29 mouse cellular contexts compared by ENCODE assay signal in genomic region chr9:51168698-51169097, GRCm38 (mm10). TPM values are rescaled to one million over a fixed set of nuclear protein-coding genes. Genes with fewer than 3 reads are reported as not detected.
DNase-seq lines count a peak whose midpoint lies in the region; ATAC-seq and TF ChIP-seq lines count a peak whose summit lies in the region.
"Had no signal": no experiment of that assay in that cellular context is flagged by ENCODE, and none has a peak within 500 bp of the region (broad histone marks: within the 10 kb centered on the region; RNA-seq: fewer than 3 reads in every experiment).

No protein-coding gene starts in this region.

- peak; percentile 75 for ATAC-seq in stomach, embryonic 14.5 days (ENCODE audit: insufficient number of reproducible peaks, insufficient read depth, low FRiP score, low read depth)
- ATAC-seq: forebrain, embryonic 13.5 days; hindbrain, embryonic 16.5 days; midbrain, embryonic 16.5 days; Patski had no signal

- no peak overlapping the region for H3K4me3 ChIP-seq in stomach, embryonic 14.5 days (ENCODE audit: low read depth, low read length)
- no peak overlapping the region for H3K4me3 ChIP-seq in thymus, adult 2 months (ENCODE audit: control insufficient read depth, insufficient read depth, low read length)
- H3K4me3 ChIP-seq: embryonic facial prominence, embryonic 12.5 days; forebrain, embryonic 13.5 days; heart, embryonic 15.5 days; intestine, embryonic 15.5 days; liver, embryonic 13.5 days; midbrain, embryonic 10.5 days; myocyte had no signal

- no peak overlapping the region for H3K4me2 ChIP-seq in stomach, embryonic 14.5 days (replicated peaks; ENCODE audit: low read depth, low read length)
- H3K4me2 ChIP-seq: embryonic facial prominence, embryonic 12.5 days; forebrain, embryonic 13.5 days; heart, embryonic 15.5 days; intestine, embryonic 15.5 days; liver, embryonic 13.5 days had no signal

- DNase-seq in urinary bladder, postnatal 14 days (ENCODE audit: low spot score): peak; percentile 17
- DNase-seq in urinary bladder, postnatal 4 days (ENCODE audit: low spot score in 2 of 2): no peak
- peak; percentile 59 for DNase-seq in lung, postnatal 10 days
- DNase-seq in thymus, adult 2 months: no peak
- no peak for DNase-seq in thymus, postnatal 10 days (ENCODE audit: low spot score in 2 of 2)
- no peak for DNase-seq in layer of hippocampus, adult 8-10 months (ENCODE audit: low spot score in 2 of 2)
- DNase-seq: cerebellum, adult 11-12 months; layer of hippocampus, adult 9-11 months; liver, embryonic 13.5 days; right cerebral cortex, postnatal 4 days had no signal

- H3K27me3 ChIP-seq in stomach, embryonic 14.5 days (ENCODE audit: control insufficient read depth, insufficient read depth, low read length): no peaks in the 10 kb centered on the region
- H3K27me3 ChIP-seq in thymus, adult 2 months (ENCODE audit: control insufficient read depth, insufficient read depth, low read length): no peaks in the 10 kb centered on the region
- H3K27me3 ChIP-seq: CH12.LX; embryonic facial prominence, embryonic 12.5 days; forebrain, embryonic 13.5 days; heart, embryonic 15.5 days; intestine, embryonic 15.5 days; liver, embryonic 13.5 days; Patski had no signal

- H3K4me1 ChIP-seq in stomach, embryonic 14.5 days (ENCODE audit: control insufficient read depth, insufficient read depth, low read length): no peaks in the 10 kb centered on the region
- H3K4me1 ChIP-seq in thymus, adult 2 months (replicated peaks; ENCODE audit: control insufficient read depth, insufficient read depth, low read length): peaks cover 34% of the 10 kb centered on the region
- H3K4me1 ChIP-seq: forebrain, embryonic 13.5 days; heart, embryonic 15.5 days; intestine, embryonic 15.5 days; liver, embryonic 13.5 days had no signal

- H3K27ac ChIP-seq in stomach, embryonic 14.5 days (ENCODE audit: low read length): peak overlapping the region; percentile 83
- no peak overlapping the region for H3K27ac ChIP-seq in thymus, adult 2 months (ENCODE audit: control insufficient read depth, insufficient read depth, low read length)
- H3K27ac ChIP-seq: embryonic facial prominence, embryonic 12.5 days; forebrain, embryonic 13.5 days; intestine, embryonic 15.5 days; liver, embryonic 13.5 days; midbrain, embryonic 10.5 days had no signal

- no peak for TF ChIP-seq CTCF in thymus, adult 2 months (IDR thresholded peaks at IDR 0.05; ENCODE audit: borderline replicate concordance, control insufficient read depth, extremely low read depth, insufficient read depth, low read length, poor library complexity)

- TF ChIP-seq POLR2A in thymus, adult 2 months (IDR thresholded peaks at IDR 0.05; ENCODE audit: control insufficient read depth, extremely low read depth, insufficient read depth, low read length, poor library complexity): no peak

- WGBS in stomach, embryonic 14.5 days: 47% methylated on average over 5 of the region's 5 CpGs
- 97% methylated on average over 5 of the region's 5 CpGs for WGBS in thymus, adult 2 months

- no peak overlapping the region for H3K9ac ChIP-seq in stomach, embryonic 14.5 days (replicated peaks; ENCODE audit: low read depth, low read length)
- H3K9ac ChIP-seq: embryonic facial prominence, embryonic 12.5 days; forebrain, embryonic 13.5 days; heart, embryonic 15.5 days; intestine, embryonic 15.5 days; liver, embryonic 13.5 days had no signal

- no peaks in the 10 kb centered on the region for H3K9me3 ChIP-seq in stomach, embryonic 14.5 days (ENCODE audit: control insufficient read depth, low read depth, low read length)
- H3K9me3 ChIP-seq: embryonic facial prominence, embryonic 12.5 days; forebrain, embryonic 13.5 days; G1E; heart, embryonic 15.5 days; intestine, embryonic 15.5 days; liver, embryonic 13.5 days; midbrain, embryonic 10.5 days had no signal

- H3K36me3 ChIP-seq in stomach, embryonic 14.5 days (ENCODE audit: control insufficient read depth, insufficient read depth, low read length): no peaks in the 10 kb centered on the region
- no peaks in the 10 kb centered on the region for H3K36me3 ChIP-seq in thymus, adult 2 months (ENCODE audit: control insufficient read depth, insufficient read depth, low read length)
- H3K36me3 ChIP-seq: embryonic facial prominence, embryonic 12.5 days; G1E; heart, embryonic 15.5 days; intestine, embryonic 15.5 days; liver, embryonic 13.5 days; midbrain, embryonic 10.5 days had no signal

RNA-seq across cellular contexts. Expression of gene Gm32742, which starts 3.4 kb away (rescaled TPM):
- 0.06 and 0.10 TPM in 2 replicates for polyA plus RNA-seq in stomach, embryonic 14.5 days (2014; fragmentation: Nextera tagmentation; extraction: Ambion mirVana)
- 0.93 and 1.2 TPM in 2 replicates for polyA plus RNA-seq in thymus, adult 2 months (2012; rRNA removed)
- total RNA-seq in layer of hippocampus, adult 8-10 months (2022): under 1 TPM in 1 of 4 experiments, not detected in 3; 0.10 TPM
- total RNA-seq: adrenal gland, adult 18-20 months; adrenal gland, postnatal 4 days; gastrocnemius, adult 18-20 months; left cerebral cortex, adult 18-20 months; left cerebral cortex, postnatal 25 days had no signal
- polyA plus RNA-seq: forebrain, embryonic 13.5 days; kidney, embryonic 14.5 days; liver, embryonic 13.5 days; midbrain, embryonic 10.5 days; neural tube, embryonic 14.5 days had no signal

RNA-seq across cellular contexts. Expression of gene Pou2af1, which starts 44.8 kb away (rescaled TPM):
- 0.13 TPM in 1 of 2 replicates, not detected in the other for polyA plus RNA-seq in stomach, embryonic 14.5 days (2014; fragmentation: Nextera tagmentation; extraction: Ambion mirVana)
- polyA plus RNA-seq in thymus, adult 2 months (2012; rRNA removed): 15.0 and 18.5 TPM in 2 replicates
- total RNA-seq in layer of hippocampus, adult 8-10 months (2022): not detected
- total RNA-seq: left cerebral cortex, adult 18-20 months had no signal
- polyA plus RNA-seq: embryonic facial prominence, embryonic 12.5 days; G1E; kidney, embryonic 14.5 days; midbrain, embryonic 10.5 days; neural tube, embryonic 14.5 days; Patski had no signal

Comparison
In these comparisons a context has a peak if more than half of its experiments do, and no peak if none do; other contexts are left out.
1. DNase-seq: peak in urinary bladder, postnatal 14 days (single experiment) and lung, postnatal 10 days (single experiment); none in urinary bladder, postnatal 4 days (0 of 2), thymus, adult 2 months (single experiment), thymus, postnatal 10 days (0 of 2) and layer of hippocampus, adult 8-10 months (0 of 2).
2. RNA of gene Pou2af1, which starts 44.8 kb away (polyA plus RNA-seq): 15.0 to 18.5 TPM in thymus, adult 2 months; 0.13 TPM in stomach, embryonic 14.5 days; every median in the first group is over 10 times any median in the second.